Mouse (Mus musculus): Measurements from ENCODE around the gene Kcnh1. TPM values are rescaled to one million over a fixed set of nuclear protein-coding genes. Genes with fewer than 3 reads are reported as not detected.

Kcnh1 gene
- polyA plus RNA-seq, 1 experiment from 2014 or later: 0.64 TPM

- Histone ChIP-seq H3K9ac (ENCODE audit: low read depth, low read length) (no peak overlapping the region), H3K9me3 (ENCODE audit: control insufficient read depth, low read length) (no peaks in the 10 kb centered on the region), H3K4me2 (ENCODE audit: low read depth, low read length) (no peak overlapping the region), H3K36me3 (ENCODE audit: control insufficient read depth, insufficient read depth, low read length) (no peaks in the 10 kb centered on the region), H3K27ac (ENCODE audit: low read length) (no peak overlapping the region), H3K4me1 (ENCODE audit: control insufficient read depth, insufficient read depth, low read length) (0 out of 2 replicates have a peak, but pooled peaks cover 3% of the 10 kb centered on the region), H3K4me3 (ENCODE audit: low read length) (no peak overlapping the region), H3K27me3 (replicated peaks; ENCODE audit: control insufficient read depth, insufficient read depth, low read length) (no peaks in the 10 kb centered on the region)
- no peak for ATAC-seq
- 43% methylated on average over 3 of the region's 3 CpGs for WGBS
These were observed 133.6 kb downstream of the Kcnh1 start for GRCm38 (mm10) chr1:192324223-192324622.

- WGBS: 78% methylated on average over 8 of the region's 8 CpGs
- no peak for ATAC-seq
- no peak overlapping the region for H3K9ac ChIP-seq (ENCODE audit: low read depth, low read length)
These were observed 136.5 kb downstream of the Kcnh1 start for GRCm38 (mm10) chr1:192327052-192327451.

GRCm38 (mm10) chr1:192331207-192331606 is 140.6 kb downstream of the Kcnh1 start:
- Histone ChIP-seq H3K4me2 (ENCODE audit: low read depth, low read length) (no peak overlapping the region), H3K4me1 (ENCODE audit: control insufficient read depth, insufficient read depth, low read length) (no peaks in the 10 kb centered on the region), H3K36me3 (ENCODE audit: control insufficient read depth, insufficient read depth, low read length) (no peaks in the 10 kb centered on the region), H3K9me3 (ENCODE audit: control insufficient read depth, low read length) (no peaks in the 10 kb centered on the region), H3K27ac (ENCODE audit: low read length) (no peak overlapping the region), H3K9ac (ENCODE audit: low read depth, low read length) (no peak overlapping the region), H3K4me3 (ENCODE audit: low read length) (no peak overlapping the region), H3K27me3 (replicated peaks; ENCODE audit: control insufficient read depth, insufficient read depth, low read length) (no peaks in the 10 kb centered on the region)
- ATAC-seq: no peak
- WGBS: 73% methylated on average over 6 of the region's 6 CpGs

More at GRCm38 (mm10) chr1:192327052-192327451, 136.5 kb downstream of the Kcnh1 start:
- H3K9me3 ChIP-seq (ENCODE audit: control insufficient read depth, low read length): no peaks in the 10 kb centered on the region
- no peak overlapping the region for H3K4me2 ChIP-seq (ENCODE audit: low read depth, low read length)
- no peaks in the 10 kb centered on the region for H3K4me1 ChIP-seq (ENCODE audit: control insufficient read depth, insufficient read depth, low read length)
- H3K36me3 ChIP-seq (ENCODE audit: control insufficient read depth, insufficient read depth, low read length): no peaks in the 10 kb centered on the region
- H3K27ac ChIP-seq (ENCODE audit: low read length): no peak overlapping the region
- no peak overlapping the region for H3K4me3 ChIP-seq (ENCODE audit: low read length)
- no peaks in the 10 kb centered on the region for H3K27me3 ChIP-seq (replicated peaks; ENCODE audit: control insufficient read depth, insufficient read depth, low read length)

GRCm38 (mm10) chr1:192336029-192336428 is 145.5 kb downstream of the Kcnh1 start:
- ATAC-seq: no peak
- 86% methylated on average over 5 of the region's 5 CpGs for WGBS
- 0 out of 2 replicates have a peak, but pooled peaks cover 3% of the 10 kb centered on the region for H3K9me3 ChIP-seq (ENCODE audit: control insufficient read depth, low read length)
- H3K4me3 ChIP-seq (ENCODE audit: low read length): no peak overlapping the region
- no peak overlapping the region for H3K9ac ChIP-seq (ENCODE audit: low read depth, low read length)
- H3K27ac ChIP-seq (ENCODE audit: low read length): no peak overlapping the region
- no peaks in the 10 kb centered on the region for H3K4me1 ChIP-seq (ENCODE audit: control insufficient read depth, insufficient read depth, low read length)
- H3K27me3 ChIP-seq (replicated peaks; ENCODE audit: control insufficient read depth, insufficient read depth, low read length): no peaks in the 10 kb centered on the region
- H3K36me3 ChIP-seq (ENCODE audit: control insufficient read depth, insufficient read depth, low read length): no peaks in the 10 kb centered on the region
- H3K4me2 ChIP-seq (ENCODE audit: low read depth, low read length): no peak overlapping the region

- Histone ChIP-seq H3K27me3 (replicated peaks; ENCODE audit: control insufficient read depth, insufficient read depth, low read length) (no peaks in the 10 kb centered on the region), H3K9me3 (ENCODE audit: control insufficient read depth, low read length) (0 out of 2 replicates have a peak, but pooled peaks cover 3% of the 10 kb centered on the region), H3K9ac (ENCODE audit: low read depth, low read length) (no peak overlapping the region), H3K4me3 (ENCODE audit: low read length) (no peak overlapping the region), H3K36me3 (ENCODE audit: control insufficient read depth, insufficient read depth, low read length) (no peaks in the 10 kb centered on the region), H3K27ac (ENCODE audit: low read length) (no peak overlapping the region), H3K4me2 (ENCODE audit: low read depth, low read length) (no peak overlapping the region), H3K4me1 (ENCODE audit: control insufficient read depth, insufficient read depth, low read length) (no peaks in the 10 kb centered on the region)
- 84% methylated on average over 9 of the region's 9 CpGs for WGBS
- ATAC-seq: no peak
These were observed 148.9 kb downstream of the Kcnh1 start for GRCm38 (mm10) chr1:192339361-192340077.

- no peak for ATAC-seq
- 83% methylated on average over 4 of the region's 4 CpGs for WGBS
These were observed 151.2 kb downstream of the Kcnh1 start for GRCm38 (mm10) chr1:192341774-192342173.

GRCm38 (mm10) chr1:192343996-192344395 is 153.4 kb downstream of the Kcnh1 start:
- ATAC-seq: no peak

More at GRCm38 (mm10) chr1:192341774-192342173, 151.2 kb downstream of the Kcnh1 start:
- no peaks in the 10 kb centered on the region for H3K4me1 ChIP-seq (ENCODE audit: control insufficient read depth, insufficient read depth, low read length)
- H3K27ac ChIP-seq (ENCODE audit: low read length): no peak overlapping the region
- H3K36me3 ChIP-seq (ENCODE audit: control insufficient read depth, insufficient read depth, low read length): no peaks in the 10 kb centered on the region
- H3K27me3 ChIP-seq (replicated peaks; ENCODE audit: control insufficient read depth, insufficient read depth, low read length): no peaks in the 10 kb centered on the region
- H3K9ac ChIP-seq (ENCODE audit: low read depth, low read length): no peak overlapping the region
- H3K4me2 ChIP-seq (ENCODE audit: low read depth, low read length): no peak overlapping the region
- 0 out of 2 replicates have a peak, but pooled peaks cover 3% of the 10 kb centered on the region for H3K9me3 ChIP-seq (ENCODE audit: control insufficient read depth, low read length)
- no peak overlapping the region for H3K4me3 ChIP-seq (ENCODE audit: low read length)

GRCm38 (mm10) chr1:192347327-192347726 is 156.8 kb downstream of the Kcnh1 start:
- Histone ChIP-seq H3K9me3 (ENCODE audit: control insufficient read depth, low read length) (no peaks in the 10 kb centered on the region), H3K4me3 (ENCODE audit: low read length) (no peak overlapping the region), H3K4me1 (ENCODE audit: control insufficient read depth, insufficient read depth, low read length) (no peaks in the 10 kb centered on the region), H3K9ac (ENCODE audit: low read depth, low read length) (no peak overlapping the region), H3K4me2 (ENCODE audit: low read depth, low read length) (no peak overlapping the region), H3K27me3 (replicated peaks; ENCODE audit: control insufficient read depth, insufficient read depth, low read length) (no peaks in the 10 kb centered on the region), H3K36me3 (ENCODE audit: control insufficient read depth, insufficient read depth, low read length) (no peaks in the 10 kb centered on the region), H3K27ac (ENCODE audit: low read length) (no peak overlapping the region)
- 63% methylated on average over 5 of the region's 5 CpGs for WGBS
- ATAC-seq: no peak

More at GRCm38 (mm10) chr1:192343996-192344395, 153.4 kb downstream of the Kcnh1 start:
- WGBS: 95% methylated on average over 4 of the region's 4 CpGs
- Histone ChIP-seq H3K36me3 (ENCODE audit: control insufficient read depth, insufficient read depth, low read length) (no peaks in the 10 kb centered on the region), H3K9me3 (ENCODE audit: control insufficient read depth, low read length) (no peaks in the 10 kb centered on the region), H3K27ac (ENCODE audit: low read length) (no peak overlapping the region), H3K9ac (ENCODE audit: low read depth, low read length) (no peak overlapping the region), H3K4me2 (ENCODE audit: low read depth, low read length) (no peak overlapping the region), H3K27me3 (replicated peaks; ENCODE audit: control insufficient read depth, insufficient read depth, low read length) (no peaks in the 10 kb centered on the region), H3K4me3 (ENCODE audit: low read length) (no peak overlapping the region), H3K4me1 (ENCODE audit: control insufficient read depth, insufficient read depth, low read length) (no peaks in the 10 kb centered on the region)

- no peak overlapping the region for H3K9ac ChIP-seq (ENCODE audit: low read depth, low read length)
- 91% methylated on average over 3 of the region's 3 CpGs for WGBS
- H3K9me3 ChIP-seq (ENCODE audit: control insufficient read depth, low read length): no peaks in the 10 kb centered on the region
- H3K4me1 ChIP-seq (ENCODE audit: control insufficient read depth, insufficient read depth, low read length): no peaks in the 10 kb centered on the region
- H3K27ac ChIP-seq (ENCODE audit: low read length): no peak overlapping the region
- no peaks in the 10 kb centered on the region for H3K36me3 ChIP-seq (ENCODE audit: control insufficient read depth, insufficient read depth, low read length)
- no peak overlapping the region for H3K4me3 ChIP-seq (ENCODE audit: low read length)
- H3K27me3 ChIP-seq (replicated peaks; ENCODE audit: control insufficient read depth, insufficient read depth, low read length): no peaks in the 10 kb centered on the region
- ATAC-seq: no peak
- H3K4me2 ChIP-seq (ENCODE audit: low read depth, low read length): no peak overlapping the region
These were observed 165.7 kb downstream of the Kcnh1 start for GRCm38 (mm10) chr1:192356231-192356630.
